Mouse (Mus musculus) adrenal gland, postnatal 14 days (tissue): ENCODE results near the gene Gpr153. TPM values are rescaled to one million over a fixed set of nuclear protein-coding genes. Genes with fewer than 3 reads are reported as not detected.

Experiments used
- DNase-seq: peaks from one replicate; pipeline ENCODE4 v3.0.0; 2021; ENCODE audit warnings: mixed read lengths
- total RNA-seq: library from RNA; stranded (reverse); gene quantifications from 2 replicates; pipeline ENCODE4 v1.2.3, GENCODE M21; 2021

Gpr153 gene
- total RNA-seq, 1 experiment from 2014 or later = 7.2 TPM

GRCm38 (mm10) chr4:152317631-152318033, 43.6 kb downstream of the Gpr153 start:
- no peak for DNase-seq

GRCm38 (mm10) chr4:152318517-152319234, 44.6 kb downstream of the Gpr153 start, which contains the start of gene Rnf207:
Gene Rnf207 (minus strand): TSS chr4:152318993.
- DNase-seq = peak; percentile 81

GRCm38 (mm10) chr4:152321464-152321863, 47.4 kb downstream of the Gpr153 start:
- no peak for DNase-seq

GRCm38 (mm10) chr4:152324641-152325562, 50.9 kb downstream of the Gpr153 start:
- DNase-seq = peak; percentile 19

- peak; percentile 95 for DNase-seq
These were observed 51.8 kb downstream of the Gpr153 start, which contains the start of gene Rpl22 for GRCm38 (mm10) chr4:152325574-152326411. Gene Rpl22 (plus strand): TSS chr4:152325742.

GRCm38 (mm10) chr4:152326543-152326942, 52.5 kb downstream of the Gpr153 start:
- DNase-seq = no peak

GRCm38 (mm10) chr4:152328691-152329090, 54.7 kb downstream of the Gpr153 start:
- DNase-seq = peak; percentile 72

GRCm38 (mm10) chr4:152332952-152333351, 58.9 kb downstream of the Gpr153 start:
- DNase-seq = peak; percentile 84

- DNase-seq = no peak
These were observed 59.6 kb downstream of the Gpr153 start for GRCm38 (mm10) chr4:152333587-152333986.

Other genes starting within 250 kb of the Gpr153 start
- gene Zbtb48, start 246.6 kb upstream of the Gpr153 start, total RNA-seq = 10.6 and 11.3 TPM in 2 replicates
- not detected in 2 replicates for gene Tas1r1, start 235.7 kb upstream of the Gpr153 start, total RNA-seq
- 24.0 and 26.9 TPM in 2 replicates for gene Nol9, start 234.9 kb upstream of the Gpr153 start, total RNA-seq
- 16.9 and 21.5 TPM in 2 replicates for gene Plekhg5, start 201.7 kb upstream of the Gpr153 start, total RNA-seq
- gene Tnfrsf25, start 158.3 kb upstream of the Gpr153 start, total RNA-seq = 2.9 and 4.8 TPM in 2 replicates
- gene Espn, start 121.9 kb upstream of the Gpr153 start, total RNA-seq = 0.71 and 0.96 TPM in 2 replicates
- not detected in 2 replicates for gene Hes2, start 115.4 kb upstream of the Gpr153 start, total RNA-seq
- gene Acot7, start 96.1 kb upstream of the Gpr153 start, total RNA-seq = 32.2 and 34.2 TPM in 2 replicates
- gene Hes3, start 17.4 kb downstream of the Gpr153 start, total RNA-seq = not detected in 2 replicates
- gene Icmt, start 23.0 kb downstream of the Gpr153 start, total RNA-seq = 36.9 and 39.6 TPM in 2 replicates
- gene Rnf207, start 44.8 kb downstream of the Gpr153 start, total RNA-seq = 0.26 TPM in 1 of 2 replicates, not detected in the other
- 493 and 564 TPM in 2 replicates for gene Rpl22, start 51.5 kb downstream of the Gpr153 start, total RNA-seq
- gene Chd5, start 64.4 kb downstream of the Gpr153 start, total RNA-seq = 7.1 and 8.0 TPM in 2 replicates
- 3.3 and 3.9 TPM in 2 replicates for gene Nphp4, start 202.5 kb downstream of the Gpr153 start, total RNA-seq
- gene Kcnab2, start 203.6 kb downstream of the Gpr153 start, total RNA-seq = 6.2 and 15.7 TPM in 2 replicates